Mouse (Mus musculus) MEL (cell line): ENCODE data around the gene Slc39a9. TPM values are rescaled to one million over a fixed set of nuclear protein-coding genes. Genes with fewer than 3 reads are reported as not detected.

Experiments used
- DNase-seq: peaks from one replicate; pipeline ENCODE4 v3.0.0; 2011; ENCODE audit warnings: low read depth, low spot score
- H3K27ac ChIP-seq: 2 replicates; pipeline ENCODE4 v1.5.1; 2012; ENCODE audit warnings: low read depth, mild to moderate bottlenecking, control low read depth, low read length, moderate library complexity; ENCODE audit not compliant: control insufficient read depth
- H3K27me3 ChIP-seq, 2 experiments: fragments of 150-350 bp in 1 of 2; sonication (generic) in 1 of 2; 2 replicates each; pipeline ENCODE4 v1.6.1; 2012; ENCODE audit warnings: low read length in 2 of 2, mild to moderate bottlenecking in 2 of 2, improper control_type of control experiment in 1 of 2, moderate library complexity in 1 of 2; ENCODE audit not compliant: insufficient read depth in 2 of 2, control insufficient read depth in 1 of 2
- H3K36me3 ChIP-seq, 2 experiments: 2 replicates each; pipeline ENCODE4 v1.6.1; 2012 to 2014; ENCODE audit warnings: low read length in 2 of 2, improper control_type of control experiment in 1 of 2, inconsistent platforms in 1 of 2, mild to moderate bottlenecking in 1 of 2; ENCODE audit not compliant: insufficient read depth in 2 of 2, control insufficient read depth in 1 of 2
- H3K4me1 ChIP-seq, 2 experiments: fragments of 150-350 bp in 1 of 2; sonication (generic) in 1 of 2; 2 replicates each; pipeline ENCODE4 v1.6.1; 2012; ENCODE audit warnings: low read length in 2 of 2, improper control_type of control experiment in 1 of 2, mild to moderate bottlenecking in 1 of 2; ENCODE audit not compliant: insufficient read depth in 2 of 2, control insufficient read depth in 1 of 2
- H3K4me3 ChIP-seq, 2 experiments: fragments of 150-350 bp in 1 of 2; sonication (generic) in 1 of 2; 2 replicates each; pipeline ENCODE4 v1.5.1; 2012; ENCODE audit warnings: low read depth in 2 of 2, low read length in 2 of 2, mild to moderate bottlenecking in 2 of 2, moderate library complexity in 2 of 2, control low read depth in 1 of 2, improper control_type of control experiment in 1 of 2; ENCODE audit not compliant: control insufficient read depth in 1 of 2, insufficient read depth in 1 of 2
- H3K79me2 ChIP-seq: 2 replicates; pipeline ENCODE4 v1.6.1; 2012; ENCODE audit warnings: mild to moderate bottlenecking, low read length, moderate library complexity; ENCODE audit not compliant: control insufficient read depth, poor library complexity, insufficient read depth
- H3K9ac ChIP-seq: 2 replicates; pipeline ENCODE4 v1.6.1; 2012; ENCODE audit warnings: low read depth, mild to moderate bottlenecking, control low read depth, low read length, moderate library complexity; ENCODE audit not compliant: control insufficient read depth, poor library complexity, severe bottlenecking
- H3K9me3 ChIP-seq: fragments of 150-350 bp; sonication (generic); replicated peaks from 2 replicates; pipeline ENCODE4 v1.6.1; 2012; ENCODE audit warnings: mild to moderate bottlenecking, low read length, improper control_type of control experiment, moderate library complexity; ENCODE audit not compliant: insufficient read depth
- BHLHE40 ChIP-seq: IDR thresholded peaks from 2 replicates; pipeline ENCODE4 v1.6.1; 2012; ENCODE audit warnings: low read depth, mild to moderate bottlenecking, inconsistent platforms, low read length, improper control_type of control experiment, borderline replicate concordance
- CHD1 ChIP-seq: IDR thresholded peaks from 2 replicates; pipeline ENCODE4 v1.6.1; 2012; ENCODE audit warnings: low read depth, mild to moderate bottlenecking, inconsistent platforms, low read length, improper control_type of control experiment
- CTCF ChIP-seq, 3 experiments: IDR thresholded peaks in 2 of 3; conservative IDR thresholded peaks in 1 of 3; 2 replicates each; pipeline ENCODE4 v1.5.1; 2011 to 2012; ENCODE audit warnings: low read length in 3 of 3, low read depth in 2 of 3, mild to moderate bottlenecking in 2 of 3, improper control_type of control experiment in 1 of 3, inconsistent platforms in 1 of 3, mixed read lengths in 1 of 3, moderate library complexity in 1 of 3; ENCODE audit not compliant: control insufficient read depth in 1 of 3, insufficient read depth in 1 of 3, poor library complexity in 1 of 3, severe bottlenecking in 1 of 3
- ELF1 ChIP-seq: IDR thresholded peaks from 2 replicates; pipeline ENCODE4 v1.6.1; 2014; ENCODE audit warnings: low read depth, mild to moderate bottlenecking, inconsistent platforms, low read length, improper control_type of control experiment, moderate library complexity
- EP300 ChIP-seq, 2 experiments: IDR thresholded peaks; 2 replicates each; pipeline ENCODE4 v1.6.1; 2011; ENCODE audit warnings: improper control_type of control experiment in 2 of 2, low read length in 2 of 2, low read depth in 1 of 2, mild to moderate bottlenecking in 1 of 2
- HCFC1 ChIP-seq: IDR thresholded peaks from 2 replicates; pipeline ENCODE4 v1.6.1; 2012; ENCODE audit warnings: low read depth, mild to moderate bottlenecking, inconsistent platforms, low read length, improper control_type of control experiment, moderate library complexity
- JUND ChIP-seq: IDR thresholded peaks from 2 replicates; pipeline ENCODE4 v1.6.1; 2011; ENCODE audit warnings: low read depth, mild to moderate bottlenecking, improper control_type of control experiment, low read length
- KAT2A ChIP-seq: conservative IDR thresholded peaks from 2 replicates; pipeline ENCODE4 v1.6.1; 2012; ENCODE audit warnings: low read depth, low read length, improper control_type of control experiment, inconsistent platforms
- MAFK ChIP-seq: IDR thresholded peaks from 2 replicates; pipeline ENCODE4 v1.6.1; 2011; ENCODE audit warnings: low read depth, mild to moderate bottlenecking, low read length, improper control_type of control experiment, borderline replicate concordance
- MEF2A ChIP-seq: IDR thresholded peaks from 2 replicates; pipeline ENCODE4 v1.6.1; 2014; ENCODE audit warnings: low read depth, mild to moderate bottlenecking, inconsistent platforms, low read length, improper control_type of control experiment; ENCODE audit not compliant: poor library complexity, insufficient replicate concordance, severe bottlenecking; ENCODE audit errors: extremely low read depth
- MXI1 ChIP-seq: IDR thresholded peaks from 2 replicates; pipeline ENCODE4 v1.6.1; 2011; ENCODE audit warnings: mild to moderate bottlenecking, low read depth, low read length, improper control_type of control experiment
- MYB ChIP-seq: IDR thresholded peaks from 2 replicates; pipeline ENCODE4 v1.6.1; 2011; ENCODE audit warnings: mild to moderate bottlenecking, low read depth, low read length, improper control_type of control experiment
- MYC ChIP-seq: IDR thresholded peaks from 2 replicates; pipeline ENCODE4 v1.6.1; 2011; ENCODE audit warnings: low read depth, mild to moderate bottlenecking, low read length, improper control_type of control experiment, moderate library complexity
- NELFE ChIP-seq: IDR thresholded peaks from 2 replicates; pipeline ENCODE4 v1.6.1; 2011; ENCODE audit warnings: low read depth, low read length, improper control_type of control experiment
- POLR2A ChIP-seq, 2 experiments: IDR thresholded peaks; 2 replicates each; pipeline ENCODE4 v1.6.1; 2011 to 2012; ENCODE audit warnings: low read length in 2 of 2, mild to moderate bottlenecking in 2 of 2, control low read depth in 1 of 2, improper control_type of control experiment in 1 of 2, low read depth in 1 of 2, moderate library complexity in 1 of 2; ENCODE audit not compliant: control insufficient read depth in 1 of 2, insufficient read depth in 1 of 2, poor library complexity in 1 of 2
- POLR2AphosphoS2 ChIP-seq: IDR thresholded peaks from 2 replicates; pipeline ENCODE4 v1.6.1; 2011; ENCODE audit warnings: low read length, improper control_type of control experiment
- POLR2AphosphoS5 ChIP-seq: IDR thresholded peaks from 2 replicates; pipeline ENCODE4 v1.6.1; 2012; ENCODE audit warnings: low read depth, borderline replicate concordance, mild to moderate bottlenecking, inconsistent platforms, low read length, moderate library complexity, mixed read lengths
- RAD21 ChIP-seq: IDR thresholded peaks from 2 replicates; pipeline ENCODE4 v1.6.1; 2011; ENCODE audit warnings: mild to moderate bottlenecking, low read depth, low read length, improper control_type of control experiment
- SMC3 ChIP-seq: IDR thresholded peaks from 2 replicates; pipeline ENCODE4 v1.6.1; 2011; ENCODE audit warnings: low read depth, low read length, improper control_type of control experiment
- UBTF ChIP-seq: IDR thresholded peaks from 2 replicates; pipeline ENCODE4 v1.6.1; 2012; ENCODE audit warnings: low read depth, mild to moderate bottlenecking, inconsistent platforms, low read length, improper control_type of control experiment, moderate library complexity, borderline replicate concordance; ENCODE audit not compliant: insufficient read depth
- USF1 ChIP-seq: IDR thresholded peaks from 2 replicates; pipeline ENCODE4 v1.6.1; 2014; ENCODE audit warnings: low read depth, mild to moderate bottlenecking, inconsistent platforms, low read length, improper control_type of control experiment, moderate library complexity
- ZKSCAN1 ChIP-seq: IDR thresholded peaks from 2 replicates; pipeline ENCODE4 v1.6.1; 2012; ENCODE audit warnings: low read depth, mild to moderate bottlenecking, inconsistent platforms, low read length, improper control_type of control experiment, moderate library complexity
- polyA plus RNA-seq, 2 experiments: library from polyadenylated mRNA; stranded (reverse) in 1 of 2; unstranded in 1 of 2; fragments of >175 nt in 1 of 2; fragments of >200 nt in 1 of 2; gene quantifications; 2 replicates each; pipeline versions ENCODE4 v1.2.1 to v1.2.4; 2012; ENCODE audit warnings: low replicate concordance in 2 of 2, low read depth in 1 of 2; ENCODE audit not compliant: insufficient read length in 2 of 2, insufficient read depth in 1 of 2, missing spikeins in 1 of 2
- total RNA-seq: library from RNA; depleted of rRNA; stranded (reverse); fragments of 300-350 nt; gene quantifications from 2 replicates; pipeline ENCODE4 v1.2.3, GENCODE M21; 2012

The Slc39a9 gene
- total and polyA plus RNA-seq, 3 experiments, result 13.1 to 34.4 TPM; not detected in 1

- Histone ChIP-seq H3K4me1 (no peaks in the 10 kb centered on the region), H3K9ac (no peak overlapping the region), H3K36me3 (peaks cover 0 to 2% of the 10 kb centered on the region in 2 experiments; a peak in 1 of 4 replicates), H3K4me3 (no peak overlapping the region), H3K27me3 (no peaks in the 10 kb centered on the region), H3K79me2 (peaks cover 7% of the 10 kb centered on the region), H3K27ac (no peak overlapping the region), H3K9me3 (no peaks in the 10 kb centered on the region)
- DNase-seq, result no peak
- no peak for TF ChIP-seq MAFK
- TF ChIP-seq JUND, result no peak
- TF ChIP-seq POLR2AphosphoS2, result no peak
- TF ChIP-seq POLR2AphosphoS5, result no peak
- no peak for TF ChIP-seq CHD1
- no peak for TF ChIP-seq EP300 (IDR thresholded peaks at IDR 0.05; ENCODE audit: low read depth in 1 of 2, low read length in 2 of 2)
- TF ChIP-seq MYB, result no peak
- TF ChIP-seq MXI1, result no peak
- TF ChIP-seq UBTF, result no peak
- no peak for TF ChIP-seq KAT2A
- no peak for TF ChIP-seq HCFC1
Measured at GRCm38 (mm10) chr12:80658661-80659060, 15.0 kb downstream of the Slc39a9 start.

GRCm38 (mm10) chr12:80662322-80662721 is 18.6 kb downstream of the Slc39a9 start:
- H3K79me2 ChIP-seq, result peaks cover 5% of the 10 kb centered on the region
- no peaks in the 10 kb centered on the region for H3K9me3 ChIP-seq
- H3K27me3 ChIP-seq, result no peaks in the 10 kb centered on the region
- H3K27ac ChIP-seq, result no peak overlapping the region
- no peak overlapping the region for H3K9ac ChIP-seq
- H3K36me3 ChIP-seq, result peaks cover 0 to 8% of the 10 kb centered on the region in 2 experiments; a peak in 2 of 4 replicates
- TF ChIP-seq MYC, result no peak
- TF ChIP-seq EP300 (IDR thresholded peaks at IDR 0.05; ENCODE audit: low read depth in 1 of 2, low read length in 2 of 2), result no peak
- no peak for TF ChIP-seq NELFE
- no peak for TF ChIP-seq KAT2A
- TF ChIP-seq ZKSCAN1, result no peak
- TF ChIP-seq SMC3, result no peak
- TF ChIP-seq MEF2A, result no peak
- no peak for TF ChIP-seq MXI1
- no peak for TF ChIP-seq USF1
- TF ChIP-seq CTCF (IDR thresholded peaks at IDR 0.05 in 2 of 3, conservative IDR thresholded peaks at IDR 0.05 in 1 of 3; ENCODE audit: control insufficient read depth in 1 of 3, insufficient read depth in 1 of 3, low read depth in 2 of 3, low read length in 3 of 3, poor library complexity in 1 of 3, severe bottlenecking in 1 of 3), result no peak
- TF ChIP-seq POLR2A (IDR thresholded peaks at IDR 0.05; ENCODE audit: control insufficient read depth in 1 of 2, insufficient read depth in 1 of 2, low read depth in 1 of 2, low read length in 2 of 2, poor library complexity in 1 of 2), result no peak
- no peak for TF ChIP-seq JUND
- TF ChIP-seq ELF1, result no peak
- no peak for TF ChIP-seq RAD21
- no peak for TF ChIP-seq POLR2AphosphoS5
- no peak for TF ChIP-seq BHLHE40
- TF ChIP-seq, all 39 proteins: peak for 0
- H3K4me3 ChIP-seq, result no peak overlapping the region
- H3K4me1 ChIP-seq, result no peaks in the 10 kb centered on the region
- no peak for DNase-seq
